Mouse (Mus musculus) small intestine, adult 2 months (tissue): ENCODE data around the gene Ldlrad1. TPM values are rescaled to one million over a fixed set of nuclear protein-coding genes. Genes with fewer than 3 reads are reported as not detected.

Experiments used
- H3K27ac ChIP-seq: fragments of 200-500 bp; 2 replicates; pipeline ENCODE4 v1.5.1; 2012; ENCODE audit warnings: low read depth, low read length, control low read depth, inconsistent platforms; ENCODE audit not compliant: insufficient read depth
- H3K27me3 ChIP-seq: fragments of 200-500 bp; 2 replicates; pipeline ENCODE4 v1.6.1; 2012; ENCODE audit warnings: mild to moderate bottlenecking, moderate library complexity, low read length, inconsistent platforms; ENCODE audit not compliant: control insufficient read depth, insufficient read depth
- H3K36me3 ChIP-seq: fragments of 200-500 bp; 2 replicates; pipeline ENCODE4 v1.6.1; 2012; ENCODE audit warnings: mild to moderate bottlenecking, low read length, control low read depth, inconsistent platforms; ENCODE audit not compliant: control insufficient read depth, insufficient read depth
- H3K4me1 ChIP-seq: fragments of 200-500 bp; 2 replicates; pipeline ENCODE4 v1.6.1; 2012; ENCODE audit warnings: low read length, inconsistent platforms, mixed read lengths; ENCODE audit not compliant: control insufficient read depth, insufficient read depth, insufficient read length
- H3K4me3 ChIP-seq: fragments of 200-500 bp; 2 replicates; pipeline ENCODE4 v1.5.1; 2012; ENCODE audit warnings: low read depth, mild to moderate bottlenecking, control low read depth, inconsistent platforms, low read length, moderate library complexity
- CTCF ChIP-seq: fragments of 200-500 bp; IDR thresholded peaks from 2 replicates; pipeline ENCODE4 v1.5.1; 2012; ENCODE audit warnings: low read depth, mild to moderate bottlenecking, control low read depth, inconsistent platforms, low read length, moderate library complexity, mixed read lengths; ENCODE audit not compliant: insufficient replicate concordance, insufficient read length; ENCODE audit errors: extremely low read depth
- POLR2A ChIP-seq: fragments of 200-500 bp; IDR thresholded peaks from 2 replicates; pipeline ENCODE4 v1.6.1; 2012; ENCODE audit warnings: low read depth, mild to moderate bottlenecking, control low read depth, inconsistent platforms, low read length, moderate library complexity
- WGBS: fragments of 180-500 bp; shearing (Covaris S2); methylation state at CpG from one replicate; pipeline ENCODE4 v1.1.7; 2018; 5-methylcytosine and 5-hydroxymethylcytosine counted together
- polyA plus RNA-seq: library from polyadenylated mRNA; depleted of rRNA; stranded (reverse); fragments of >200 nt; gene quantifications from 2 replicates; pipeline ENCODE4 v1.2.3, GENCODE M21; 2012

Ldlrad1 gene
- polyA plus RNA-seq, 1 experiment = 1.1 TPM

DNA sequence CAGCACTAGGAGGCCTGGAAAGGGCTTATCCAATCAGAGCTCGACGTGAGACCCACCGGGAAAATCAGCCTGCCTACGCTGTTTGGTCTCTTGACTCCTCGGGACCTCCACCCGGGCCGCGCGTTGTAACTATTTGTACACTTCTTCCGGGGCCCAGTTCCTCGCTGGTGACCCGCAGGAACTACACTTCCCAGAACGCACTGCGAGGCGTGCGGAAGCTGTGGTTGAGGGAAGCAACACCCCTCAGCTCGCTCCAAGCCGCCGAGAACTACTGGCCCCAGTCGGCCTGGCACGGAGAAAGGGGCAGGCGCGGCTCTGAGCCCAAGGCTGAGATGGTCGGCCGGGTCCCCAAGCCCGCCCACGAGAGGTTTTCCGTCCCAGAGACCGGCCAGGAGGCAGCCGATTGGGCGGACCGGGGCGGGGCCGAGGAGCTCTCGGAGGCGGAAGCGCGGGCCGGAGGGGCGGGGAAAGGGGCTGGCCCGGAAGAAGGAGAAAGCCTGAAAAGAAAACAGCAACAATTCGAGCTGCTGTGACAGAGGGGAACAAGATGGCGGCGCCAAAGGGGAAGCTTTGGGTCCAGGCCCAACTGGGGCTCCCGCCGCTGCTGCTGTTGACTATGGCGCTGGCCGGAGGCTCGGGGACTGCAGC lies 30.7 kb upstream of the Ldlrad1 start, which contains the start of gene Tmem59:
Gene Tmem59 (plus strand): TSS at position 218 of the 648 bp plus-strand sequence.
- Histone ChIP-seq H3K27ac (peak within 1 kb of the TSS; percentile 98), H3K4me3 (peak within 1 kb of the TSS; percentile 88), H3K27me3 (no peaks in the 10 kb centered on the region), H3K36me3 (peaks cover 13% of the 10 kb centered on the region), H3K4me1 (peaks cover 18% of the 10 kb centered on the region)
- TF ChIP-seq CTCF (no peak), POLR2A (peak; percentile 73)
- under 1% methylated on average over 49 of the region's 49 CpGs for WGBS

- WGBS = under 1% methylated on average over 47 of the region's 47 CpGs
- TF ChIP-seq POLR2A (no peak), CTCF (no peak)
- peaks cover 19% of the 10 kb centered on the region for H3K4me1 ChIP-seq
Measured at GRCm38 (mm10) chr4:107178830-107179490, 30.0 kb upstream of the Ldlrad1 start, which contains the start of gene Tceanc2. Gene Tceanc2 (minus strand): TSS chr4:107179116.

DNA sequence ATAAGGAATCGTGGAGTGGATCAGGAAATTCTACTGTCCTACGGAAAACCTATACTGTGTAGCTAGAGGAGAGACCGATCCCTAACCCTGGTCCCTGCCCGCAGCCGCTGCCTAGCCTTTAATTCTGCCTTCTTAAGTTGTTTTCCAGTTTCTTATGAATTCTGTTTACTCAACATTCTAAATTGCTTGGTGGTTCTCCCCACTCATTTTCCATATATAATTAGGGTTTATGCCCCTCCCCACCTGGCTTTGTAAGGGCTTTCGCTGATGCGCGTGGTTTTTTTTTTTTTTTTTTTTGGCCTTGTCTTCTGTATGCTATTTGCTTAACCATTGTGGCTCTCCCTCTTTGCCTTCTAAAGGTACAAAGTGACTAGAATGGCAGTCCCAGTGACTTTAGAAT lies 29.4 kb upstream of the Ldlrad1 start:
- H3K27ac ChIP-seq = peak overlapping the region; percentile 84; the same call in 1 of the 2 replicates
- TF ChIP-seq CTCF = no peak
- TF ChIP-seq POLR2A = no peak
- H3K36me3 ChIP-seq = peaks cover 7% of the 10 kb centered on the region
- no peaks in the 10 kb centered on the region for H3K27me3 ChIP-seq
- 1% methylated on average over 8 of the region's 8 CpGs for whole genome bisulfite sequencing
- peak overlapping the region; percentile 88 for H3K4me3 ChIP-seq
- H3K4me1 ChIP-seq = peaks cover 19% of the 10 kb centered on the region

More at GRCm38 (mm10) chr4:107178830-107179490, 30.0 kb upstream of the Ldlrad1 start, which contains the start of gene Tceanc2:
- peaks cover 8% of the 10 kb centered on the region for H3K36me3 ChIP-seq
- H3K4me3 ChIP-seq = peak within 1 kb of the TSS; percentile 88
- H3K27me3 ChIP-seq = no peaks in the 10 kb centered on the region
- peak within 1 kb of the TSS; percentile 98 for H3K27ac ChIP-seq

DNA sequence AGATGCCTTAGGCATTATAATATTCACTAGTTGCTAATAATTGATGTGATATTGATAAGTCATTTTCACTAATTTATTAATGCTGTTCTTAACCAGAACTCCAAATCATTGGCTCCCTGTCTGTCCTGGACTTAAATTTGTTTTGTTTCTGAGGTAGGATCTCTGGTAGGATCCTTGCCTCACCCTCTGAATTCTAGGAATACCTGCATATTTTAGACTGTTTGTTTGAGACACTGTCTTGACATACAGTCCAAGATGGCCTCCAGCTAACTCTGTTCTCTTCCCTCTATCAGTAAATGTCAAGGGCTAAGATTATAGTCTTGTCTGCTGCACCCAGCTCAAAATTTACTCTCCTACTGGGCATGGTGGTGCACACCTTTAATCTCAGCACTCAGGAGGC lies 28.2 kb upstream of the Ldlrad1 start:
- Histone ChIP-seq H3K36me3 (peaks cover 2% of the 10 kb centered on the region; the same call in 1 of the 2 replicates), H3K27ac (no peak overlapping the region), H3K27me3 (no peaks in the 10 kb centered on the region), H3K4me3 (no peak overlapping the region), H3K4me1 (peaks cover 19% of the 10 kb centered on the region)
- no peak for TF ChIP-seq CTCF
- TF ChIP-seq POLR2A = no peak

DNA sequence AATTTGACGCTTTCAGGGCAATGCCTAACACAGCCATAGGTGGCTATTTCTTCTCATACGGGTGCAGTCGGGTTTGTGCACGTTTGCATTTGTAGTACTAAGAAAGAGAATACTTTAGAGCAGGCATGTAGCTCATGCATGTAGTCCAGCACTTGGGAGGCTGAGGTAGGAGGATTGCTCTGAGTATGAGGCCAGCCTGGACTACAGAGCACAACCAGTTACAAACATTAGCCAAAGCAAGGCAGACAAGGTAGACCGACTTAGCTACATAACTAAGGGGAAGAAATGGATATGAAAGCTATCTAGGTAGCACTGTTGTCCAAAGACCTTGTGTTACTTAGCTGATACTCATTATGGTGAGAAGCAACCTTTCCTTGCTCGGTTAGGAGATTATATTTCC lies 27.1 kb upstream of the Ldlrad1 start:
- Histone ChIP-seq H3K27me3 (no peaks in the 10 kb centered on the region), H3K4me1 (peaks cover 19% of the 10 kb centered on the region), H3K4me3 (no peak overlapping the region), H3K36me3 (peaks cover 6% of the 10 kb centered on the region), H3K27ac (no peak overlapping the region)
- WGBS = 73% methylated on average over 6 of the region's 6 CpGs
- TF ChIP-seq CTCF (no peak), POLR2A (no peak)

DNA sequence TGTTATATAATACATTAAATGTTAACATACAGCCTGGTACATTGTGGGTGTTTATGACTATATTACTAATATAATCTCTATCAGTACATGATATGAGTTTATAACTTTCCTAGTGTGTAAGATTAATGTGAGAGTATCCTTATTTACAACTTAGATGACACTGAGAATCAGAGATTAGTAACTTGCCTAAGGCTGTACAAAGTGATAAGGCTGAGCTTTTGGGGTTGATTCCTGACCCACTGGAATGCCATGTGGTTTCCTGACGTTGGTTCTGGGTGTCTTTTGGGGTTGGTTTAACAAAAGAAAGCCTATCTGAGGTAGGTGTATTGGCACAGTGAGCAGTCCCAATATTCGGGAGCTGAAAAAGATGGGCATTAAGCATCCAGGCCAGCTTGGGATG lies 26.2 kb upstream of the Ldlrad1 start:
- Histone ChIP-seq H3K36me3 (peaks cover 13% of the 10 kb centered on the region), H3K4me3 (no peak overlapping the region), H3K27ac (no peak overlapping the region), H3K27me3 (no peaks in the 10 kb centered on the region), H3K4me1 (peaks cover 16% of the 10 kb centered on the region)
- WGBS = 12% methylated on average over 2 of the region's 2 CpGs
- TF ChIP-seq POLR2A (no peak), CTCF (no peak)

GRCm38 (mm10) chr4:107183203-107183602 lies 25.8 kb upstream of the Ldlrad1 start:
- no peak for TF ChIP-seq CTCF
- no peak for TF ChIP-seq POLR2A
- Histone ChIP-seq H3K27me3 (no peaks in the 10 kb centered on the region), H3K4me3 (no peak overlapping the region), H3K27ac (no peak overlapping the region), H3K4me1 (peaks cover 16% of the 10 kb centered on the region), H3K36me3 (peaks cover 16% of the 10 kb centered on the region)
- WGBS = 56% methylated on average over 4 of the region's 4 CpGs
